Mouse (Mus musculus) cerebellum, adult 11 months (tissue): Measurements from ENCODE around the gene Olfr168.
"Not testable (repeated sequence)": the region's sequence is repeated elsewhere in the genome, so short reads cannot be mapped to it uniquely, and the experiment has no call there.

Experiments used
- DNase-seq: peaks from one replicate; pipeline ENCODE4 v3.0.0; 2022

The Olfr168 gene

GRCm38 (mm10) chr16:19535455-19535854 is at the start of gene Olfr168:
Olfr168 (minus strand) TSS chr16:19535555.
- no peak for DNase-seq

- not testable (repeated sequence) for DNase-seq
These were observed 36.4 kb upstream of the Olfr168 start, which contains the start of gene Olfr169 for GRCm38 (mm10) chr16:19571709-19572108. Olfr169 (minus strand) TSS chr16:19571809.

- not testable (repeated sequence) for DNase-seq
These were observed 18.1 kb upstream of the Olfr168 start for GRCm38 (mm10) chr16:19553429-19553828.

GRCm38 (mm10) chr16:19552246-19552645 is 16.9 kb upstream of the Olfr168 start:
- DNase-seq = not testable (repeated sequence)

GRCm38 (mm10) chr16:19522166-19522565 is 13.2 kb downstream of the Olfr168 start, which contains the start of gene Olfr167:
Olfr167 (minus strand) TSS chr16:19522266.
- DNase-seq = no peak

GRCm38 (mm10) chr16:19483394-19483793 is 52.0 kb downstream of the Olfr168 start, which contains the start of gene Olfr166:
Olfr166 (plus strand) TSS chr16:19483694.
- DNase-seq = no peak
